Mouse (Mus musculus): ENCODE results near the gene Hs2st1. TPM values are rescaled to one million over a fixed set of nuclear protein-coding genes. Genes with fewer than 3 reads are reported as not detected.

The Hs2st1 gene
- total RNA-seq, 2 experiments from 2014 or later: 45.4 to 47.8 TPM

DNA sequence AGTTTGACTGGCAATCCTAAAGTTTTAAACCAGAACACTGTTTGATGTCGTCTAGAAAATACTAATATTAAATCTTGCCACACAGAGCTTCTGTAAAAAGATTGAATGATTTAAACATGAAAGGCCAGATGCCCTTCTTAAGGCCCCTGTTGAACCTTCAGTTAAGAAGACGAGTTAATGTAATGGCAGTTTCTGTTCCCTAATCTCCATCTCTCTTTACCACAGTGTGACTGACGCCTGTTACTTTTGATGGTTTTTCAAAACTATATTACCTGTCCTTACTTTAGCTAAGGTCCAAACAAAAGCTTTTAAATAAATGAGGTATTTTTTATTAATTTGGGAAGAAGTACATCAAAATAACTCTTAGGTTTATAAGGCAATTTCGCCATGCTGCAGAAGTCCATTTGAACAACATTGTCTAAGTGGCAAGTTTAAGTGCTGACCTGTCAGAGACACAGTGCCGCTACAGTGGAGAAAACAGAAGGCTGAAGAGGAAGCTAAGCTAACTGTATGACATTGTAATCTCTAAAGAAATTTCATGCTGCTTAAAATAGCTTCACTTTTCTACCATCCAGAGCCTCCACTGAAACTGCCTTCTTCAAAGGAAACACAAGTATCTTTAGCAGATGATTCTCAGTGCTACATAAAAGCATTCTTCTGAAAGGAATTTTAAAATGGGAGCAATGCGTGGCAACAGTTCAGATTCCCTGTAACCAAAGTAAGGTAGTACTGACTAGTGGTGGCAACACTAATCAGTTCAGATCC, 15.0 kb upstream of the Hs2st1 start:
- no peak for DNase-seq

DNA sequence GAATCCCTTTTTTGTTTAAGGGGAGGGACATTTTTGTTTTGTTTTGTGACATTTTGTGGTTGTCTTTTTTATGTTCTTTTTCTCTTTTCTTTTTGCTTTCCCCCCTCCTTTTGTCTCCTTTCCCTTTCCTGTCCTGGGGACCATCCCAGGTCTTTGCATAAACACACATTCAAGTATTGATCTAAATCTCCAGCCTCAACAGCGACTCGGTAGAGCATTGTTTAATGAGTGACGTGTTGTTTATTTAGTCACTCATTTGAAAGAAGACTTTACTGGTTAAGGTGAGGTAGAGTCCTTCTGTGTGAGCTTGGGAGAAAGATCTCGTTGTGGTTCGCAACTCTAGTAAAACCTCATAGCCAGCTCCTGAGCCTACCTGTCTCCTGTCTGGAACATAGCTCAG, 13.8 kb upstream of the Hs2st1 start:
- DNase-seq: no peak

DNA sequence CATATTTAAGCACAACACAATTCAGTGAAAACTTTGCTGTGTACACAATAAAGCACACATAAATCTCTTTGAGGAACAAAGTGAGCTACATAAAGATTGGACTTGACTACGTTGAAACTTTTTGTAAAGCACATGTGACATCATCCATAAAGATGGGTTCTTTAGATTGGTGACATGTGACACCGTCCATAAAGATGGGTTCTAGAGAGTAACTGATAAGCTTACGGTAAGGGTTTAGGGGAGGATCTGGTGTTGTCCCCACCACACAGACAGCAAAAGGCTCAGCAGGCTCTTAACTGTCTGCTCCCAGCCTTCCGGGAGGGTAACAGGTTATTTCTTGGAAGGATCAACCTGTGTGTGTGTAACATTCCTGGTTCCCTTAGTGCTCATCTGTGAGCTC, 12.3 kb upstream of the Hs2st1 start:
- no peak for DNase-seq

DNA sequence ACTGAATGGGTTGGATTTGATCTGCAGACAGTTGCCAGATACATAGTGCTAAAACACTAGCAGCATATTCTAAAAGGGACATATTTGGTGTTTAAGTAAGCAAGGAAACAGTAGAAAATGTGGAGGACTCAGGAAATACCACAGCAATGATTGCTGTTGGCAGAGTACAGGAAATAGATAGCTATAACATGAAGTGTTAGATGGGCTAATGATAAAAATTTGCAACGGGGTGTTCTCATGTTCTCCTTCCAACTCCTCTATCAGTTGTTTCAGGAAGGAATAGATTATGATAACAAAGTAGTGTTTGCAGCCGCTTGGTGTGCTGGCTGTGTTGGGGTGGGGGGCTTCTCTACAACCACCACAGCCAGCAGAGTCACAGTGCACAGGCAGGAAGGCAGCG, 11.9 kb upstream of the Hs2st1 start:
- no peak for DNase-seq

DNA sequence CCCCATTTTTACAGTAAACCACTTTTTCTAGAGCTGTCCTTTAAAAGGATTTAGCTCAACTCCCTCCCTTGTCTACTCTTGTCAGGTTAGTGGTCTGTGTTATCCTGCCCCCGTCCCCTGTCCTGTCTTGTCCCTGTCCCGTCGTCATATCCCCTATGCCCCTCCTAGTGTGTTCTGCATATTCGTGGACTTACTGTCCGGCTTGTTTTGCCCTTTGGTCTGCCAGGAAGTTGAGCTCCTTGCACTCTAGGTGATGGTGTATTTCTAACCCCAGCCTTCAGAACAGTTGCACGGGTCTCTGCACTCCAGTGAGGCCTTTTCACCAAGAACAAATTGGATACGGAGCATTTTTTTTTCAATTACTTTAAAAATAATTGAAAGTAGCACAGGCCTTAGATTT, 10.3 kb upstream of the Hs2st1 start:
- no peak for DNase-seq

DNA sequence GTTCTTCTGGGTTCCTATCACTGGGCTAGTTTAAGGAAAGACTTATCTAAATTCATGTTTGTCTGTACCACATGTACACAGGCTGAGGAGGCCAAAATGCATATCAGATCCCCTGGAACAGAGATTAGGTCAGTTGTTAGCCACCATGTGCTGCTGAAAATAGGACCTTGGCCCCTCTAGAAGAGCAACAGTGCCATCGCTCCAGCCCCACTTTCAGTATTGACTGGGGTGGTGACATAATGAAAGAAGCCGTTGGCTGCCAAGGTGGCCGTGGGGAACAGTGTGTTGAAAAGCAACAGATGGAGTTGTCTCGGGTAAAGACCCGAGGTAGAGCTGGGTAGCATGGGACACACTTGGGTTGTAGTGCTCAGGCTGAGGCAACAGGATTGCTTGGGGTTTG, 9.8 kb upstream of the Hs2st1 start:
- DNase-seq: no peak

DNA sequence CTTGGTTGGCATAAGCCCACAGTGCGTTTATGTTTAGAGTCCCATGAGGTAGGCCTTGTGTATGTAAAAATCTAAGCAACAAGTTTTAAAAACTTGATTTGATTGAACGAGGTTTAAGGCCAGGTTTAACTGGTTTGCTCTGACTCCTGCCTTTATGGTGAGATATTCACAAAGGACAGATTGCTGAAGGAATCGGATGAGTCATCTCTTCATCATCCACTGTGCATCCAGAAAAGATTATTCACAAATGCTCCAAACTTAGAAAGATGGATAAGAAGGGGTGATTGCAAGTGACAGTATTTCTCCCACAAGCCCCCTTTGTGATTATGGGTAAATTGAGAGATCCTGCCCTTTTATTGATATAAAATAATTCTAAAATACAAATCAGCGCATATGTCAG, 8.9 kb upstream of the Hs2st1 start:
- DNase-seq: no peak

DNA sequence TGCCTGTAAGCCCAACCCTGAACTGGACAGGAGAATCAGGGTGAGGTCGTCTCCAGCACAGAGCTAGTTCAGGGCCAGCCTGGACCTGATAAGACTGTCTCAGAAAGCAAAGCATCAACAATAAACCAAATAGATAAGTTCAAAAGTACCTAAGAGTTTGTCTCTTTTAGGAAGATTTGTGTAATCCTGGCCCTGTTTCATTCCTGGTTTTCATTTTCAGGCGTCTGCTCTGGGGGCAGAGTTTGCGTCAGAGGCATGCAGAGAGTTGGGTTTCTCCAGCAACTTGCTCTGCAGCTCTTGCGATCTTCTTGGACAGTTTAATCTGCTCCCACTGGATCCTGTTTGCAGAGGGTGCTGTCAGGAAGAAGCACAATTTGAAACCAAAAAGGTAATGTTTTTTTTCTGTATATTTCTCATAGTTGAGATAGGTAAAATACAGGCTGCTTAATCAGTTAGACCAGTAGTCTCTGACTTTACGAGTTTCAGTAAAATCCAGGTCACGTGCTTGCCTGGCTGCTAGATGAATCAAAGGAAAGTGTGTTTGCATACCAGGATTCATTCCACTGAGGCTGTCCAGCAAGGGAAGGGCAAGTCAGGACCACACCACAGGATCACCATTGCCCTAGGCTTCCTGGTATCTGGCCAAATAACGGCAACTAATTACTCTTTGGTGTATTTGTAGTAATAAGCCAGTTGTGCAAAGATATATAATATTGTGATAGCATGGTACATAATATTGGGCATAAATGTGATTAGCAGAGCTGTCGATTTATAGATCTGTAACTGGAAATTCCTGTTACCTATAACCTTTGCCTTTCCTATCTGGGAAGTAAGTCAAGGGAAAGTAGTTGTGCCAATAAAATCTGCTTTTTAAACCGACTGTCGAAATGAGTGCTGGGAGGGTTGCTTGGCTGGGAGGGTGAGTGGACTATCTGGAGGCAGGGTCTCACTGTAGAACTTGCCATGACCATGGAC, 7.7 kb upstream of the Hs2st1 start:
- no peak for DNase-seq

DNA sequence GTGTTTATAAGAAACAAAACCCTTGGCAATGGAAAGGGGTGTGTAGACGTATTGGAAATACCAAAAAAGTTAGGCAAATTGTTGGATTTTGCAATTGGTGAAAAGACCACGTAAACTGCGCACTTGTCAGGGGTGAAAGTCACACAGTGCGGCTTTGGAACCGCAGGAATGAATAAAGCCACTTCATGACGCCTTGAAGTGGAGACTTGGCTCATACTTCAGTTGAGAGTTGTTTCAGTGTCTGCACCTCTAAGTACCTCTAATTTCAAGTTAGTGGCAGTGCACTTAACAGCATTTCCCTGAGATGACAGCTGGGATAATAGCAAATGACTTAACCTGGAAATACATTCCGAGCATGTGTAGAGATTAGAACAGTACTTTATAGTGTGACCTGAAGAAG, 4.3 kb upstream of the Hs2st1 start:
- no peak for DNase-seq

DNA sequence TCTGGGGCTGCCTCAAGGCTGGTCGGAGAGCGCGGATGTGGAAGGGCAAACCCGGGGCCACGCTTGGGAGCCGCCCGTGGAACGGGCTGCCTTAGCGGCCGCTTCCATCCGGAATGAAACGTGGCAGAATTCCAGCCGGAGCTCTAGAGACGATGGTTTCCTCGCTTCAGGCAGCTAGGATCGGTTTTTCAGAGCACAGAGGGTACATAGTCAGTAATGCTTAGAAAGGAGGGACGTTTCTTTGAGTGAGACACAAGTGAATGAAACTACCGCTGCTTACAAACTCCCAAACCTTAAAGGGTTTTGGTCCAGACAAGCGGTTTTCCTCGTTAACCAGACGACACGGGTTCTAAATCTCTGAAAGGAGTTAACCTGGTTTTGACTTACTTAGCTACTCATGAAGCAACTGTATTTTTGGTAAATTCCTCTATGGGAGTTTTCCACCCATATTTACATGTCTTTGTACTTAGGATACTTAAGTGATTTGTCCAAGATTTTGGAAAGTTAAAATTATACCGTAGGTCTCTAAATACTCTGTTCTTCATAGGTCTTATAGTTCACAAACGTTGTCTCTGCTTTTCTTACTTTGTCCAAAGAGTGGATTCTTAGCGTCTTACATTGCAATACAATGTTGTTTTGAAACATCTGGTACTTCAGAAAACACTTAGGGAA, 971 bp upstream of the Hs2st1 start:
- DNase-seq: no peak

DNA sequence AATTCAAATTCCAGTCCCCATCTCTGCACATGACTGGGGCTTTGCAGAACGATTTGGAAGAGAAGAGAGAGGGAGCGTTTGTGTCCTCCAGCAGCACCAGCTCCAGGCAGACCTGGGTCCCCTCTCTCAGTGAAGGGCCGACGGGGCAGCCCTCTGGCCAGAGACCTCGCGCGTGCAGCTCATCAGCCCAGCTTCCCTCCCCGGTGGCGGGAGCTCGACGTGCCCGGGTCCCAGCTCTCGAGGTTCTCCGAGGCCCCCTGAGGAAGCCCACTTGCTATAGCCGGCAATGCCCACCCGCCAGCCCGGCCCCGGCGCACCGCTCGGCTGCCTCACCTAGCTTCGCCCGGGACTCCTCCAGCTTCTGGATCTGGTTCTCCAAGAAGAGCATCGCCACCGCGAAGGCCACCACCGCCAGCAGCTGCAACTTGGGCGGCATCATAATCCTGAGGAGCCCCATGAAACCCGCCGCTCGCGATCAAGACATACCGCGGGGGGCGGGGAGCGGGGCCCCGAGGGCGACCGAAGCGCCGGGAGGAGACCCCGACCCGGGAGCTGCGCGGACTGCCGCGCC, 495 bp downstream of the Hs2st1 start:
- peak in 1 of 2 experiments; percentile 23 for DNase-seq

DNA sequence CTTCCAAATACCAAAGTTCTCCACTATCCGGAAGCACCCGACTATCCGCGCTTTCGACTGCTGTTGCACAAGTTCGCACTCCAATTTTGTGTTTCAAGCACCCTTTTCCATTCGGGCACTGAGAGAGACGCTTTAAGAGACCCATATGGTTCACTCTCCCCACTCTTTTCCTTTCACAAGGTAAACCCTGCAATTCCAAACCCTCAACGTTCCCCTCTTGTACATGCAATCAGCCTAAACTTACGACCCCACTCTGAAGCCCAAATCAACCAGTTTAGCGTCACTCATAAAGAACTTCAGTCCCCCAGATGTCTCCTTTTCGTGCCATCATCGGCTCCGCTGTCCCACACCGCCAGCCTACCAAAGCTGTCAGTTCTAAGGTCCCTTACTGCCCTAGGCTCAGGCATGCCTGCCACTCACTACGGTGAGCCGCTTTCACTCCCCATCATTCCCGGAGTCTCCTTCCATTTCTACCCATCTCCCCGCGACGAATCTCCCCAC, 1.1 kb downstream of the Hs2st1 start:
- no peak for DNase-seq

DNA sequence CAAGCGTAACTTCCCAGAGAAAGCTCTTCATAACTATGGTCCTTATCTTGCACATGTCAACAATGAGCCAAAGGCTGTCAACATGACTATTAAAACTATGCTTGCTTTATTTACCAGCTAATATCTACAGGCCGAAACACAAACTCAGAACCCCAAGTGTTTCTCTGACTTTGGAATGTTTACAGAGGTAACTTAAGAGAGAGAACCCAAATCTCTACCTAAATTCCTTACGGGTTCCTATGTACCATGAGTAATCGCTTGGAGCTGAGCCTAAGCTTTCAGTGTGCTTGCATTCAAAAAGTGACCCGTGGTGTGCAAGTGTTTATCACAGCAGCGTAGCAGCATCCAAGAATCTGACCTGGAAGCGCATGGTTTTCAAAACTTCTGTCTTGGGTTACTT, 4.8 kb downstream of the Hs2st1 start:
- no peak for DNase-seq

DNA sequence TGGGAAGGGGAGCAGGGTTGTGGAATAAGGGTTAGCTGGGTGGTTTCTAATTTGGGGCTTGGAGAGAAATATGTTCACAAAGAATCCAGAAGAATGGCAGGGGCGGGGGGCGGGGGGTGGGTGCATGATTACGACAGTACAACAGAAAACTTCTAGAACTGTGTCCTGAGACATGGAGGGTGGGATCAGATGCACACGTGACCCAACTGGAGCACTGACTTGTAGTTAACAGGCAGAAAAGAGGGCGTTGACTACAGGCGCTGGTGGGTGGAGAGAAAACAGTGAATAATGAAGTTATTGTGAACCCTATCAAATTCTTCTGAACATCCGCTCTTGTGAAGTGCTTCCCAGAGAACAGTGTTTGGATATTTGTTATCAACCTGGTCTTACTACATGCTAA, 6.1 kb downstream of the Hs2st1 start:
- DNase-seq: no peak

DNA sequence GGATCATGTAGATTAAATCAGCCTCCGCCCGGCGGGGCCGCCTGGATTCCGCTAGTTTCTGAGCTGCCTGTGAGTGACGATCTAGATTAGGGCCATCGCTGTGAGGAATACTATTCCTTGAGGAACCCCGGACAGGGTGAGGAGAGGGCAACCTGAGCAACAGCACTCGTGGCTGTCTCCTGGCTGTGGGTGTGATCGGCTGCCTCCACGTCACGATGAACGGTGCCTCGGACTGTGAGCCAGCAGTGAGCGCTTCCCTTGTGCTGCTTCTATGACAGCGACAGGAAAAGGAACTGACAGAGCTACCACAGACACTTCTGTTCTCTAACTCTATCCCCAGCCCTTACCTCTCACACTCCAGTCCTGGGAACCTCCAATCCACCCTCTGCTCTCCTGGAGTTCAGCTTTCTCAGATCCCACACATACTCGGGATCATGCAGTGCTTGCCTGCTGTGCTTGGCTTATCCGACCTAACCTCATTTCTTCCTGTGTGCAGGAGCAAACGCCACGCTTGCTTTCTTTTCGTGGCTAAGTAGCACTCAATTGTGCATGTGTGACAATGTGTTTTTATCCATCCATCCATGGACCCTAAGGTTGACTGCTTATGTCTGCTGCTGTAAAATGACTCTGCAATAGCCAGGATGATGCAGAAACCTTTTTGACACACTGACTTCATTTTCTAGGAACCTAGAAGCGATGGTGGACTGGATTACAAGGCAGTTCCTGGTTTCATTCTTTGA, 8.3 kb downstream of the Hs2st1 start:
- peak; percentile 23 to 33 for DNase-seq

DNA sequence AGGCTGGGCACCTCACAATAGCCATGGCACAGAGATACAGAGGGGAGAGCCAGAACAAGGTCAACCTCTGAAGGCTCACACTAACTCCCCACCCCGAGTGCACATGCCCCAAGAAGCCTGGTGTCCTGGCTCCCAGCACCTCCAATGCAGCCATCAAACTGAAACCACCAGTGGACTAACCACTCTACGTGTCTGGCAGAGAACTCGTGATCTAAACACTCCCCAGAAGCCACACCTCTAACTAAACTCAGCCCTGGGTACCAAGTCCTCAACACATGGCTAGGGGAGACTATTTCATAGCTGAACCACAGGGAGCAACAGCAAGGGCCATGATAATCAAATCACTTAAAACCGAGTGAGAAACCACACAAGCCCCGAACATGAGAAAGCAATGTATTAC, 11.7 kb downstream of the Hs2st1 start:
- no peak for DNase-seq

DNA sequence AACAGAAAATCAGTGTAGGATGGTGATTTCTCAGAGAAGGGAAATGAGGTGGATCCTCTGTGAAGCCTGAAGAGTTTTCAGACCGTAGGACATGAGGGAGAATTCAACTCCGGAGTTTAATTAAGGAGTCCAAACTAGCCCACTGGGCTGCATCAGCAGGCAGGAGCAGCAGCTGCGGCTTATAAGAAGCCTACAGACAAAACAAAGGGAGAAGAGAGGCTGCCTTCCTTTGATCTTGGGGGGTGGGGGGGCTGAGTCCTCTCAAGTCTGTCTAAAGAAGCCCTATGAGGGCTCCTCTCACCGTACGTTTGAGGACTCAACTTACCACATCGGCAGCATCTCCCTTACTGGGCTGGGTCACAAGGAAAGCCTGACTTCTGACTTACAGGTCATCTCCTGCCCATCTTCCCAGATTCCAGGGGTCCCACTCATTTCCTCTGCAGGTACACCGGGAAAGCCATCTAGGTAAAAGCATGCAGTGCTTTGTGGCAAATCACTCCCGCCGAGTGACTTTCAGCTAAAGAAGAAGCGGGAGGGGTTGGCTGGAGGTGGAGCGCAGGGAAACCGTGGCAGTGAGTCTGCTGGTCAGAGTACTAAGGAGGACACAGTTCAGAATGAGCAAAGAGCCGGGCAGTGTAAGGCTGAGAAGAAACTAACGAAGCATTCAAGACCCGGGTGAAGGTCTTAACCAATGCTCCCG, 13.2 kb downstream of the Hs2st1 start:
- DNase-seq: no peak

DNA sequence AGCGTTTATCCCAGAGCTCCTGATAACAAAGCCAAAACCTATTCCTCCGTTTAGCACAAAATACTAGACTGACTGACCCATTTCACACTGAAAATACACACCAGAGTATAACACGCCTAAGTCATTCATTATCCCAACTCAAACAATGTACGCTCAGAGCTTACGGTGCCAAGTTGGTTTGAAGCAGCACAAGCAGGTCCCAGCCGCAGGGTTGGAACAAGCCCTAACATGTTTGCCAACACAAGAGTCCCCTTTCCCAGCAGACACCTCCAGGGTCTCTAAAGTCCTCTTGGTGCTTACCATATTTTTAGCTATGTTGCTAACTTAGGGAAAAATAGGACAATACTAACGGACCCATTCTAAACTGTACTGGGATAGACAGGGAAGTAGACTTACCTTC, 14.8 kb downstream of the Hs2st1 start:
- no peak for DNase-seq

DNA sequence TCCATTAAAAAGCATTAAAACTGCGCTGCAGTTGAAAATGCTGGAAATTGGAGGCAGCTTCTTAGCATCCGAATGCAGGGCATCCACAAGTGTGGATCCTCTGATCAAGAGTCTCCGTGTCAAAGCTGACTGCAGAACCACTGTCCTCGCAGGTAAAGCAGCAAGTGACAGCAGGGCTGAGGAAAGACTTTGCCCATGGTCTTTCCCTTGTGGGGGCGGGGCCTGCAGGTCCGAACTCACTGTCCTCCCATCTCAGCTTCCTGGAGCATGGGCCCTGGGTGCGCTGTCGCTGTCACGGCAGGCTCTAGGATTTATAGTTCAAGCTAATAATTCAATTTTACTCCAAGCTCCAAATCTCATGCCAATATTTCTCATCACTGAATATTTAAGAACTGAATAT, 15.5 kb downstream of the Hs2st1 start:
- no peak for DNase-seq

DNA sequence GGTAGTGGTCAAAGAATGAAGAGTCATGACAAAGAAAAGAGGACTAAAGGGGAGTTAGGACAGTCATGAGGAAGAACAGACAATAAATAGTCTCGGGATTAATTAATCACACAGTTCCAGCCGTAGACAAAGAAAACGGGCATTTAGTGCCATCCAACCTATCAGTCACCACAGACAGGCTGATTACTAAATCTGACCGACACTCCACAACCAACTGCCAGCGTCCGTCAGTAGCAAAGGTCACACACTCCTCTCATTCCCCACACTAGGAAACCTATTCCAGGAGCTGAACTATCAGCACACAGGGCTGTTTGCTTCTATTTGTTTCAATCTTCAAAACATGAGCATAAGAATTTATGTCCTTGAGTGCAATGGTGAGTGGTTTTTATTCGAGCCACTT, 16.0 kb downstream of the Hs2st1 start:
- no peak for DNase-seq

DNA sequence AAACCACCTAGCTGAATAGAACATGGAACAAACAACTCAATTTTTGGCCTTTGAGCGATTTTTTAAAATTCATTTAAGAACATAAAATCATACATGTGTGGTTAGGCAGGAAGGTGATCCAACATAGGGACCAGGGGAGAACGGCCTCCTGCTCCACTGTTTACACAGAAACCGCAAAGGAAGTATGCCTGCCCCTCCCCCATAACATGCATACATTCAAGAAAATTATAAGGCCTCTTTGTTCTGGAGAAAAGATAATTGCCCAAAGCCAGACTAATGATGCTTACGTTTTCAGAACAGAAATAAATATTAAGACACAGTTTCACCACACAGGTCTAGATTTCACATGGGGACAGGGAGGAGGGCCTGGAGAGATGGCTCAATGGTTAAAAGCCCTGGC, 18.6 kb downstream of the Hs2st1 start:
- no peak for DNase-seq
